Mouse (Mus musculus) embryonic facial prominence, embryonic 14.5 days (tissue): ENCODE measurements around the gene A330070K13Rik. TPM values are rescaled to one million over a fixed set of nuclear protein-coding genes. Genes with fewer than 3 reads are reported as not detected.

Experiments
- ATAC-seq: fragments of 200-750 bp; cut with Nextera tagmentation; 2 replicates; pipeline ENCODE4 v1.8.0; 2017; ENCODE audit warnings: low read depth, moderate number of reproducible peaks, moderate TSS enrichment
- DNase-seq: peaks from one replicate; pipeline ENCODE4 v3.0.0-alpha.2; 2015; ENCODE audit warnings: low spot score
- H3K27ac ChIP-seq: fragments of 300-500 bp; sonication (generic); replicated peaks from 2 replicates; pipeline ENCODE4 v1.5.1; 2014; ENCODE audit warnings: low read depth, mild to moderate bottlenecking, low read length, moderate library complexity
- H3K27me3 ChIP-seq: fragments of 300-500 bp; sonication (generic); replicated peaks from 2 replicates; pipeline ENCODE4 v1.6.1; 2014; ENCODE audit warnings: low read length; ENCODE audit not compliant: control insufficient read depth, insufficient read depth
- H3K36me3 ChIP-seq: fragments of 300-500 bp; sonication (generic); 2 replicates; pipeline ENCODE4 v1.6.1; 2014; ENCODE audit warnings: low read length, mixed read lengths; ENCODE audit not compliant: control insufficient read depth, insufficient read depth
- H3K4me1 ChIP-seq: fragments of 300-500 bp; sonication (generic); 2 replicates; pipeline ENCODE4 v1.6.1; 2014; ENCODE audit warnings: antibody characterized with exemption, low read length; ENCODE audit not compliant: control insufficient read depth, insufficient read depth
- H3K4me2 ChIP-seq: fragments of 300-500 bp; sonication (generic); 2 replicates; pipeline ENCODE4 v1.6.1; 2014; ENCODE audit warnings: low read depth, mild to moderate bottlenecking, low read length, moderate library complexity, mixed read lengths
- H3K4me3 ChIP-seq: fragments of 300-500 bp; sonication (generic); 2 replicates; pipeline ENCODE4 v1.5.1; 2014; ENCODE audit warnings: low read depth, mild to moderate bottlenecking, low read length
- H3K9ac ChIP-seq: fragments of 300-500 bp; sonication (generic); 2 replicates; pipeline ENCODE4 v1.6.1; 2014; ENCODE audit warnings: low read depth, mild to moderate bottlenecking, low read length, moderate library complexity, mixed read lengths
- H3K9me3 ChIP-seq: fragments of 300-500 bp; sonication (generic); 2 replicates; pipeline ENCODE4 v1.6.1; 2016; ENCODE audit warnings: low read length; ENCODE audit not compliant: control insufficient read depth
- WGBS: fragments of 180-500 bp; shearing (Covaris S2); extraction: QIAGEN DNeasy Blood & Tissue Kit; methylation state at CpG from one replicate; pipeline ENCODE4 v1.1.7; 2014; 5-methylcytosine and 5-hydroxymethylcytosine counted together
- polyA plus RNA-seq: library from polyadenylated mRNA; unstranded; fragments of >200 nt; fragmentation: Nextera tagmentation; extraction: Ambion mirVana; gene quantifications from 2 replicates; pipeline ENCODE4 v1.2.1, GENCODE M21; 2014

The A330070K13Rik gene
- polyA plus RNA-seq, 1 experiment from 2014 or later, result not detected

- H3K4me3 ChIP-seq, result no peak overlapping the region
- H3K27ac ChIP-seq, result no peak overlapping the region
- ATAC-seq, result no peak
- H3K4me2 ChIP-seq, result no peak overlapping the region
- H3K9me3 ChIP-seq, result 0 out of 2 replicates have a peak, but pooled peaks cover 3% of the 10 kb centered on the region
- no peaks in the 10 kb centered on the region for H3K27me3 ChIP-seq
- 37% methylated on average over 7 of the region's 7 CpGs for WGBS
- no peak for DNase-seq
- H3K4me1 ChIP-seq, result no peaks in the 10 kb centered on the region; the same call in 1 of the 2 replicates
- no peak overlapping the region for H3K9ac ChIP-seq
- H3K36me3 ChIP-seq, result no peaks in the 10 kb centered on the region
These were observed 2.0 kb upstream of the A330070K13Rik start for GRCm38 (mm10) chr5:130386418-130386817.

GRCm38 (mm10) chr5:130375411-130375810 lies 9.0 kb downstream of the A330070K13Rik start:
- H3K36me3 ChIP-seq, result no peaks in the 10 kb centered on the region
- no peaks in the 10 kb centered on the region for H3K27me3 ChIP-seq
- H3K4me1 ChIP-seq, result no peaks in the 10 kb centered on the region
- WGBS, result 80% methylated on average over 3 of the region's 3 CpGs
- H3K27ac ChIP-seq, result no peak overlapping the region
- ATAC-seq (no peak), DNase-seq (no peak)
- no peaks in the 10 kb centered on the region for H3K9me3 ChIP-seq
- no peak overlapping the region for H3K9ac ChIP-seq
- H3K4me3 ChIP-seq, result no peak overlapping the region
- H3K4me2 ChIP-seq, result no peak overlapping the region

GRCm38 (mm10) chr5:130369237-130369636 lies 15.2 kb downstream of the A330070K13Rik start, which contains the start of gene Caln1:
Caln1 (plus strand) TSS chr5:130369455.
- 73% methylated on average over 11 of the region's 11 CpGs for WGBS
- Histone ChIP-seq H3K4me1 (no peaks in the 10 kb centered on the region), H3K36me3 (no peaks in the 10 kb centered on the region), H3K4me3 (no peak within 1 kb of the TSS), H3K27me3 (no peaks in the 10 kb centered on the region), H3K27ac (no peak within 1 kb of the TSS), H3K9ac (no peak within 1 kb of the TSS), H3K4me2 (no peak within 1 kb of the TSS), H3K9me3 (no peaks in the 10 kb centered on the region)
- ATAC-seq (no peak), DNase-seq (no peak)

GRCm38 (mm10) chr5:130368236-130368635 lies 16.2 kb downstream of the A330070K13Rik start:
- no peak overlapping the region for H3K9ac ChIP-seq
- ATAC-seq (no peak), DNase-seq (no peak)
- WGBS, result 73% methylated on average over 6 of the region's 6 CpGs
- H3K4me3 ChIP-seq, result no peak overlapping the region
- H3K27me3 ChIP-seq, result no peaks in the 10 kb centered on the region
- no peak overlapping the region for H3K27ac ChIP-seq
- H3K9me3 ChIP-seq, result no peaks in the 10 kb centered on the region
- H3K4me2 ChIP-seq, result no peak overlapping the region
- no peaks in the 10 kb centered on the region for H3K4me1 ChIP-seq
- H3K36me3 ChIP-seq, result no peaks in the 10 kb centered on the region

- DNase-seq (peak; percentile 81), ATAC-seq (no peak)
- 42% methylated on average over 3 of the region's 3 CpGs for WGBS
- Histone ChIP-seq H3K4me3 (no peak overlapping the region), H3K36me3 (no peaks in the 10 kb centered on the region), H3K4me1 (no peaks in the 10 kb centered on the region), H3K4me2 (no peak overlapping the region), H3K9ac (no peak overlapping the region), H3K27ac (no peak overlapping the region), H3K27me3 (no peaks in the 10 kb centered on the region), H3K9me3 (no peaks in the 10 kb centered on the region)
These were observed 20.7 kb downstream of the A330070K13Rik start for GRCm38 (mm10) chr5:130363773-130364172.

GRCm38 (mm10) chr5:130363111-130363510 lies 21.3 kb downstream of the A330070K13Rik start:
- no peak overlapping the region for H3K4me2 ChIP-seq
- no peaks in the 10 kb centered on the region for H3K4me1 ChIP-seq
- no peak overlapping the region for H3K27ac ChIP-seq
- no peak overlapping the region for H3K4me3 ChIP-seq
- DNase-seq (no peak), ATAC-seq (no peak)
- H3K9ac ChIP-seq, result no peak overlapping the region
- H3K36me3 ChIP-seq, result no peaks in the 10 kb centered on the region
- H3K9me3 ChIP-seq, result no peaks in the 10 kb centered on the region
- 68% methylated on average over 4 of the region's 4 CpGs for WGBS
- no peaks in the 10 kb centered on the region for H3K27me3 ChIP-seq

GRCm38 (mm10) chr5:130355223-130355622 lies 29.2 kb downstream of the A330070K13Rik start:
- no peak overlapping the region for H3K4me3 ChIP-seq
- no peak overlapping the region for H3K4me2 ChIP-seq
- no peak for ATAC-seq
- H3K9ac ChIP-seq, result no peak overlapping the region
- no peak for DNase-seq
- no peak overlapping the region for H3K27ac ChIP-seq
- WGBS, result 62% methylated on average over 7 of the region's 7 CpGs
- no peaks in the 10 kb centered on the region for H3K4me1 ChIP-seq
- H3K36me3 ChIP-seq, result no peaks in the 10 kb centered on the region
- no peaks in the 10 kb centered on the region for H3K9me3 ChIP-seq
- H3K27me3 ChIP-seq, result no peaks in the 10 kb centered on the region

GRCm38 (mm10) chr5:130345871-130346270 lies 38.6 kb downstream of the A330070K13Rik start:
- Histone ChIP-seq H3K9me3 (peaks cover 10% of the 10 kb centered on the region; the same call in 1 of the 2 replicates), H3K4me1 (no peaks in the 10 kb centered on the region), H3K4me3 (no peak overlapping the region), H3K9ac (no peak overlapping the region), H3K27me3 (no peaks in the 10 kb centered on the region), H3K36me3 (peaks cover 17% of the 10 kb centered on the region), H3K4me2 (no peak overlapping the region), H3K27ac (no peak overlapping the region)
- DNase-seq (no peak), ATAC-seq (no peak)
- 87% methylated on average over 2 of the region's 2 CpGs for WGBS

GRCm38 (mm10) chr5:130344999-130345398 lies 39.4 kb downstream of the A330070K13Rik start:
- H3K4me3 ChIP-seq, result no peak overlapping the region
- H3K9ac ChIP-seq, result no peak overlapping the region
- no peaks in the 10 kb centered on the region for H3K4me1 ChIP-seq
- H3K4me2 ChIP-seq, result no peak overlapping the region
- DNase-seq, result no peak
- ATAC-seq, result no peak
- H3K27me3 ChIP-seq, result no peaks in the 10 kb centered on the region
- WGBS, result 93% methylated on average over 7 of the region's 7 CpGs
- peaks cover 10% of the 10 kb centered on the region; the same call in 1 of the 2 replicates for H3K9me3 ChIP-seq
- H3K27ac ChIP-seq, result no peak overlapping the region
- H3K36me3 ChIP-seq, result peaks cover 26% of the 10 kb centered on the region
